Mouse (Mus musculus) stomach, postnatal 0 days (tissue): ENCODE measurements at regions not wholly inside any gene's neighbourhood (a gene's known extent, or its start where the extent isn't known, plus 50 kb on each side); places are given as distances from the start of the nearest gene placed in this dataset.

Source experiments
- CTCF ChIP-seq: IDR thresholded peaks from 2 replicates; pipeline ENCODE4 v1.5.1; 2016; ENCODE audit warnings: antibody characterized with exemption, low read depth, mild to moderate bottlenecking, moderate library complexity
- EP300 ChIP-seq: optimal IDR thresholded peaks from 2 replicates; pipeline ENCODE3; 2016; ENCODE audit warnings: antibody characterized with exemption

GRCm38 (mm10) chr12:39510855-39511254 is 527.0 kb downstream of the Arl4a start:
- TF ChIP-seq CTCF (no peak), EP300 (no peak)
